Mouse (Mus musculus) cerebellum, adult 2 months (tissue): ENCODE measurements around the gene Enoph1. TPM values are rescaled to one million over a fixed set of nuclear protein-coding genes. Genes with fewer than 3 reads are reported as not detected.

Experiments used
- DNase-seq, 2 experiments: peaks; one replicate each; pipeline ENCODE4 v3.0.0; 2021
- H3K27ac ChIP-seq: fragments of 200-500 bp; 2 replicates; pipeline ENCODE4 v1.5.1; 2012; ENCODE audit warnings: low read length, control low read depth, inconsistent platforms; ENCODE audit not compliant: insufficient read depth
- H3K27me3 ChIP-seq: fragments of 200-500 bp; 2 replicates; pipeline ENCODE4 v1.6.1; 2012; ENCODE audit warnings: inconsistent platforms, mild to moderate bottlenecking, low read length, moderate library complexity; ENCODE audit not compliant: control insufficient read depth, insufficient read depth
- H3K4me1 ChIP-seq: fragments of 200-500 bp; 2 replicates; pipeline ENCODE4 v1.6.1; 2011; ENCODE audit warnings: low read length; ENCODE audit not compliant: control insufficient read depth, insufficient read depth
- H3K4me3 ChIP-seq: fragments of 200-500 bp; replicated peaks from 2 replicates; pipeline ENCODE3; 2011; ENCODE audit warnings: mild to moderate bottlenecking, low read depth, low read length, control low read depth; ENCODE audit not compliant: insufficient read depth
- CTCF ChIP-seq: fragments of 200-500 bp; IDR thresholded peaks from 2 replicates; pipeline ENCODE4 v1.5.1; 2011; ENCODE audit warnings: low read depth, mild to moderate bottlenecking, control low read depth, low read length, moderate library complexity, borderline replicate concordance; ENCODE audit not compliant: insufficient read depth
- POLR2A ChIP-seq: fragments of 200-500 bp; IDR thresholded peaks from 2 replicates; pipeline ENCODE4 v1.6.1; 2011; ENCODE audit warnings: low read length, control low read depth, borderline replicate concordance; ENCODE audit not compliant: insufficient read depth
- WGBS: fragments of 180-500 bp; shearing (Covaris S2); methylation state at CpG from one replicate; pipeline ENCODE4 v1.1.7; 2018; 5-methylcytosine and 5-hydroxymethylcytosine counted together
- polyA plus RNA-seq: library from polyadenylated mRNA; depleted of rRNA; stranded (reverse); fragments of >200 nt; gene quantifications from 2 replicates; pipeline ENCODE4 v1.2.3, GENCODE M21; 2012

The Enoph1 gene
- polyA plus RNA-seq, 1 experiment: 74.6 TPM

- no peak for TF ChIP-seq CTCF
- no peaks in the 10 kb centered on the region for H3K27me3 ChIP-seq
- no peaks in the 10 kb centered on the region for H3K4me1 ChIP-seq
- WGBS: 91% methylated on average over 4 of the region's 4 CpGs
- no peak for DNase-seq
- no peak overlapping the region for H3K27ac ChIP-seq
- no peak overlapping the region for H3K4me3 ChIP-seq
These were observed 33.3 kb upstream of the Enoph1 start for GRCm38 (mm10) chr5:100006324-100007039.

GRCm38 (mm10) chr5:100007040-100007375, 32.8 kb upstream of the Enoph1 start:
- no peak for DNase-seq
- Histone ChIP-seq H3K4me3 (no peak overlapping the region), H3K27ac (no peak overlapping the region), H3K27me3 (no peaks in the 10 kb centered on the region), H3K4me1 (no peaks in the 10 kb centered on the region)
- TF ChIP-seq POLR2A: no peak
- 0 out of 2 replicates have a peak, but pooled peaks have one; percentile 5 for TF ChIP-seq CTCF
- 82% methylated on average over 4 of the region's 4 CpGs for WGBS

GRCm38 (mm10) chr5:100008485-100008884, 31.3 kb upstream of the Enoph1 start:
- H3K27me3 ChIP-seq: no peaks in the 10 kb centered on the region
- TF ChIP-seq POLR2A (no peak), CTCF (no peak)
- DNase-seq: no peak
- H3K27ac ChIP-seq: no peak overlapping the region
- H3K4me3 ChIP-seq: no peak overlapping the region
- no peaks in the 10 kb centered on the region for H3K4me1 ChIP-seq
- 64% methylated on average over 3 of the region's 3 CpGs for WGBS

- 92% methylated on average over 9 of the region's 9 CpGs for WGBS
- no peaks in the 10 kb centered on the region for H3K27me3 ChIP-seq
- H3K4me3 ChIP-seq: no peak overlapping the region
- H3K27ac ChIP-seq: no peak overlapping the region
- DNase-seq: no peak
- no peaks in the 10 kb centered on the region for H3K4me1 ChIP-seq
- TF ChIP-seq CTCF: no peak
- no peak for TF ChIP-seq POLR2A
These were observed 27.2 kb upstream of the Enoph1 start for GRCm38 (mm10) chr5:100012599-100012998.

GRCm38 (mm10) chr5:100020089-100020488, 19.7 kb upstream of the Enoph1 start:
- H3K27me3 ChIP-seq: no peaks in the 10 kb centered on the region
- DNase-seq: no peak
- H3K27ac ChIP-seq: no peak overlapping the region
- no peak overlapping the region for H3K4me3 ChIP-seq
- peaks cover 6% of the 10 kb centered on the region for H3K4me1 ChIP-seq
- TF ChIP-seq POLR2A (no peak), CTCF (no peak)

GRCm38 (mm10) chr5:100024403-100024802, 15.4 kb upstream of the Enoph1 start:
- Histone ChIP-seq H3K4me1 (peaks cover 6% of the 10 kb centered on the region), H3K27me3 (no peaks in the 10 kb centered on the region; the same call in 1 of the 2 replicates), H3K27ac (peak overlapping the region; percentile 3; the same call in 1 of the 2 replicates), H3K4me3 (no peak overlapping the region)
- TF ChIP-seq CTCF (no peak), POLR2A (no peak)
- DNase-seq: peak; percentile 55 to 64
- 15% methylated on average over 5 of the region's 5 CpGs for WGBS

- DNase-seq: no peak
- 87% methylated on average over 1 of the region's 1 CpGs for WGBS
- Histone ChIP-seq H3K27ac (no peak overlapping the region), H3K27me3 (no peaks in the 10 kb centered on the region; the same call in 1 of the 2 replicates), H3K4me3 (no peak overlapping the region), H3K4me1 (peaks cover 6% of the 10 kb centered on the region)
- no peak for TF ChIP-seq CTCF
- no peak for TF ChIP-seq POLR2A
These were observed 14.9 kb upstream of the Enoph1 start for GRCm38 (mm10) chr5:100024868-100025267.

GRCm38 (mm10) chr5:100030069-100030468, 9.7 kb upstream of the Enoph1 start:
- Histone ChIP-seq H3K27ac (no peak overlapping the region), H3K4me1 (no peaks in the 10 kb centered on the region; the same call in 1 of the 2 replicates), H3K4me3 (no peak overlapping the region), H3K27me3 (no peaks in the 10 kb centered on the region; the same call in 1 of the 2 replicates)
- DNase-seq: no peak
- TF ChIP-seq POLR2A: no peak
- TF ChIP-seq CTCF: no peak
- 19% methylated on average over 6 of the region's 6 CpGs for WGBS
